Mouse (Mus musculus) layer of hippocampus, postnatal 14 days (tissue): ENCODE measurements around the gene Itgam. TPM values are rescaled to one million over a fixed set of nuclear protein-coding genes. Genes with fewer than 3 reads are reported as not detected.
"Not testable (repeated sequence)": the region's sequence is repeated elsewhere in the genome, so short reads cannot be mapped to it uniquely, and the experiment has no call there.

ENCODE experiments used
- DNase-seq, 2 experiments: peaks; one replicate each; pipeline ENCODE4 v3.0.0; 2021 to 2022; ENCODE audit warnings: low spot score in 2 of 2, mixed read lengths in 1 of 2
- long read RNA-seq, 2 experiments: library from polyadenylated mRNA; stranded (forward); transcript quantifications; one replicate each; pipeline ENCODE4 v2.0.0; 2021
- total RNA-seq, 2 experiments: library from RNA; stranded (reverse); gene quantifications; 2 replicates each; pipeline ENCODE4 v1.2.3; 2021

Gene Itgam
- 10 to 100 TPM; 11.1 to 13.1 TPM for total RNA-seq
- long read RNA-seq, experiment 1, partial matches to known transcripts: 3 of 4 reads
- long read RNA-seq, experiment 1, other reads (novel, unspliced or antisense): 1 of 4 reads
- long read RNA-seq, experiment 2, partial matches to known transcripts: 1 of 3 reads
- long read RNA-seq, experiment 2, other reads (novel, unspliced or antisense): 2 of 3 reads

DNA sequence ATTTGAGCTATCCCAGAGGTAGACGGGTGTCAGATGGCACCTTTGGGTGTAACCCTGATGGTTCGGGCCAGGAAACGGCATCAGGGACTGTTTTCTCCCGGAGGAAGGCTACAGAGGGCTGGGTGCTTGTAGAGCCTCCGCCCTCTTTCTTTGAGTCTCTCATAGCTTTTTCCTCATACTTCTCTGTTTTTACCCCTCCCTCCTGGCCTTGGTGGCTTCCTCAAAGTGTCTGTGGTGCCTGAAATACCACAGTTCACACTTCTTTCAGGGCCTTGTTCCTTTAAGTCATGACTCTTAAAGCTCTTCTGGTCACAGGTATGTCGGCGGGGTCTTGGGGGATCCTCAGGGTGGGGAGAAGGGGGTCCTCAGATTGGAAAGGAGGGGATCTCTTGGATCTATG lies at the start of gene Itgam, which contains the start of gene Gm49368:
TSS of gene Itgam (plus strand) at position 185 of the 400 bp plus-strand sequence.
TSS of gene Gm49368 (plus strand) at position 228 of the 400 bp plus-strand sequence.
- no peak for DNase-seq

DNA sequence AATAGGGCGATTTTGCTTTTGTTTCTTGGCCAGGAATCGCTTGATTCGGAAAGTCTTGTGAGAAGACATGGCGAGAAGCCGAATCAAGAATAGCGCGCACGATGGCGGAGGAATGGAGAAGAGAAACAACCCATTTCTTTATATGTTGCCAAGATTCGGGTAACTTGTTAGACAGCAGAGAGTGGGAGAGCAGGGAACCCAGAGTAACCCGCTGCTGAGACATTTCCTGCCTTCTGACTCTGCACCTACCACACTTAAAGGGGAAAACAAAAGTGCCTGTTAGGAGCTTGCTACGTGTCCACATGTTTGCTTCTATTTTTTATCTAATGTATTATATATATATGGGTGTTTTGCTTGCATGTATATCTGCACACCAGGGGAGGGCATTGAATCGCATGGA lies 49.3 kb upstream of the Itgam start:
- no peak for DNase-seq

DNA sequence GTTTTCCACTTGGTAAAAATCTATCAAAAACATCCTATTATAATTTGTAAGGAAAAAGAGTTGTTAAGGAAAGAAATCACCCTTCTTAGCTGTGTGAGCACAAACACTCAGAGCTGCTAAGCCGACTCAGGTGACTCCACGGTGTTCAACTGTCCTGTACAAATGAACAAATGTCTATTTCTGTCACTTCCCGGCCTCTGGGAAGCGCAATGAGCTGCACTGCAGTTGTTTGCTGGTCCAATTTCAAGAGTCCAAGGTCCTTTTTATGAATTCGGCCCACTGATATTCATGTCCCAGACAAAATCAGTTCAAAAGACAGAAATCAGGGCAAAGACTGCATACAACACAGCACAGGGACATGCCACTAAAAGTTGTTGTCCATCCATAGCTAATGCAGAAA lies 46.3 kb upstream of the Itgam start:
- DNase-seq: not testable (repeated sequence)

DNA sequence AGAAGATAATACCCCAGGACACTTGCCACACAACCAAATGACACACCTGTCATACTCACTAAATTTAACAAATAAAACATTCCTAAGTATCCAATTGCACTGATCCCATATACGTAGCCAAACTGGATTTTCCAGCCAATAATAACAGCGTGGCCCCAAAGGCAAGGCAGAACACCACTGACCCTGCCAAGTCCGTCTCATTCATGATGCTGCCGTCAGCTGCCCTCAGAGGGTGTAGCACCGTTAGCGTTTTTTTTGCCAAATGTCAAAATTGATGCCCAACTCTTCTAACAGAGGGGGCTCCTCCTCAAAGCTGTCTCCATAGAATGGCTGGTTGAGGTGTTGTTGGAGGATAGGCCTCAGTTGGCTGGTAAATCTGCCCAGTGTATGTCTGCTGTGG lies 45.8 kb upstream of the Itgam start:
- DNase-seq: no peak

DNA sequence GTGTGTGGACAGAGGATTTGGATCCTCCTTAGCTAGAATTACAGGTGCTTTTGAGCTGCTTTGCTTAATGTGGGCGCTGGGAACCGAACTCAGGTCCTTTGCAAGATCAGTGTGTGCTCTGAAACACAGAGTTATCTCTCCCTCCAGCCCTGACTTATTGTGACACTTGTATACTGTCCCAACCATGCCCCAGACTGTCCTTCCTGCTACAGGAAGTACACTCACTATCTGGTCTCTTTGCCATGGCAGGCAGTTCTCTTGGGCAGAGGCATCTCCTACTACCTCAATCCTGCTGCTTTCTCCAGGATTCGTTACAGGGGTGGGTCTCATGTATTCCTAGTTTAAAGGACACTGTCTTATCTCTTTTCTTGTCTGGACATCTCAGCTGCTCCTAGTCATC lies 44.2 kb upstream of the Itgam start:
- DNase-seq: no peak

DNA sequence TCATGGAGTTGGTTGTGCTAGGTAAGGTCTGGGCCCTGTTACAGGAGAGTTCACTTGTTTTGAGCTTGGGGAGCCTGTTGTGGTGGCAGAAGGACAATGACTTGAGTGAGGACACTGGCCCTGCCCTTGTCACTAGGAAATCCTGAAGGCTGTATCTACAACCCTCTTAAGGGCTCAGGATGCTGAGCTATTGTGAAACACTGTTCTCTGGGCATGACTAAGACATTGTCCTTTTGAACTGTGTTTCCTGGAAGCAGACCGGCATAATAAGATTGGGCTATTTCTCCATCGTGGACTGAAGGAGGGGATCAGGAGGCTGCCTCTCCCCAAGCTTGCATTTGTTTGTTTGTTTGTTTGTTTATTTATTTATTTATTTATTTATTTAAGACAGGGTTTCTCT lies 43.3 kb upstream of the Itgam start:
- no peak for DNase-seq

DNA sequence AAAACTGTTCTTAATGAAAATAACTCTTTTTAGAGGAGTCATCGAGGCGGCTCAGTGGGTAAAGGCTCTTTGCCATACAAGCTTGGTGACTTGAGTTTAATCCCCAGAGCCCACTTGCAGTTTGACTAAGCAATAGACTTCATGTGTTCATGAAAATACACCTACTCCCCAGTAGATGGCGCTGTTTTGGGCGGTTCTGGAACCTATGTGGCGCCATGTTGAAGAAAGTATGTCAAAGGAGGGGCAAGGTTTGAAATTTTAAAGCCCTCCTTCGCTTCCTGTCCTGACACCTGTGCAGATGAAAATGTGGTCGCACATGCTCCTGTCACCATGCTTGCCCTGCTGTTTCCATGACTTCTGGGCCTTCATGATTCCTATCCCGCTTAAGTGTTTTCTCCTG lies 39.5 kb upstream of the Itgam start:
- no peak for DNase-seq

DNA sequence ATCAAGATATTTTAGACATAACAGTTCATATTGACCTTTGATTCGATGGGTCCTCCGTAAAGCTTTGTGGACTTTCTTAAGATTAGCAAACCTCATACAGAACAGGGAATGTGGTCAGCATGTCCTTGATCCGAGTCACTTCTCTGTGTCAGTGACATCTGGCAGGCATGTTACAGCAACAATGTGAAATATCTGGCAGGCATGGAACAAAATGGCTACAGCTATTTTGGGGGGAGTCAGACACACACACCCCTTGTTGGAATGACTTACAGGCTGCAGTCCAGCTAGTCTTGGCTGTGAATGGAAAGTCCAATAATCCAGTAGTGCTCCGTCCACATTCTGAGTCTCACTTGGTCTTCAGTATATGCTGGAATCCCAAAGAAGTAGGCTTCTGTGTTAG lies 38.9 kb upstream of the Itgam start:
- DNase-seq: no peak

DNA sequence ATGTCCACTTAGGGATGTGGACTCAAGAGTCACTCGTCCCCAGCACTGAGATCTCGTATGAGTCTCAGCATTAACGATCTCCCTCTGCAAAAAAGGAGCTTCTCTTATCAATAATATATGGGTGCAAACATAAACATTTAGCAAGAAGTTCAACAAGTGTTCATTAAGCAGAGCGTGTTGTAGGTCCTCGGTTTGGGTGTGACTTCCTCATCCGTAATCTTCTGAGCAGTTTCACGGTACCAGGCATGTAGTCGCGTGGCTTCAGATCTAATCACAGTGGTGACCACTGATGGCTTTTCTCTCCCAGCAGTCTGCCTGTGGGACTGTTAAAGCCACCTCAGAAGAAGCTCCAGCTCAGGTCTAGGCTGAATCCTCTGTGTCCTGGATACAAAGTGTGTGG lies 38.1 kb upstream of the Itgam start:
- DNase-seq: no peak

DNA sequence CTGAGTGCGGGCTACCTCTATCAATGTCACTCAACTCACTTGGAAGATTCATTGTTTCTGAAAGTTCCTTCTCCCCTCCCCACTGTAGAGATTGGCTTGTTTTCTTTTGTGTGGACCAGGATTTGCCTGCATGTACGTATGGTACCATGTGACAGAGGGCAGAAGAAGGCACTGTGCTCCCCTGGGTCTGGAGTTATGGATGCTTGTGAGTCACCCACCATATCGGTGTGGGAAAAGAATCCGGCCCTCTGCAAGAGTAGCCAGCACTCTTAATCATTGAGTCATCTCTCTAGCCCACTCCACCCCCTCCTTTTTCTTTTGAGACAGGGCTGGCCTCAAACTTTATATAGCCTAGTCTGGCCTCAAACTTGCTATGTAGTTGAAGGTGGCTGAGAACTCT lies 37.5 kb upstream of the Itgam start:
- no peak for DNase-seq

DNA sequence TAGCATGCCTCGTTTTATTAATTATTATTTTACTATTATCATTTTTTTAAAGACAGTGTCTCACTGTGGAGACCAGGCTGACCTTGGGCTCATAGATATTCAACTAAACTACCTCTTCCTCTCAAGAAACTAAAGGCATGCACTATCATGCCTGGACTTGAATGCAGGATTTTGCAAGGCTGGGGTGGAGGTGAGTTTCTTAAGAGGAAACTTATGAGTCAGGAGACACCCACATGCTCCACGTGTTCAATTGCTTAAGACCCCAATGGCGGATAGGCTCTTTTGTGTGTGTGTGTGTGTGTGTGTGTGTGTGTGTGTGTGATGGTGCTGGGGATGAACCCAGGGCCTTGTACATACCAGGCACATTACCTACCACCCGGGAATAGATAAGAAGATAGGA lies 37.1 kb upstream of the Itgam start:
- no peak for DNase-seq

DNA sequence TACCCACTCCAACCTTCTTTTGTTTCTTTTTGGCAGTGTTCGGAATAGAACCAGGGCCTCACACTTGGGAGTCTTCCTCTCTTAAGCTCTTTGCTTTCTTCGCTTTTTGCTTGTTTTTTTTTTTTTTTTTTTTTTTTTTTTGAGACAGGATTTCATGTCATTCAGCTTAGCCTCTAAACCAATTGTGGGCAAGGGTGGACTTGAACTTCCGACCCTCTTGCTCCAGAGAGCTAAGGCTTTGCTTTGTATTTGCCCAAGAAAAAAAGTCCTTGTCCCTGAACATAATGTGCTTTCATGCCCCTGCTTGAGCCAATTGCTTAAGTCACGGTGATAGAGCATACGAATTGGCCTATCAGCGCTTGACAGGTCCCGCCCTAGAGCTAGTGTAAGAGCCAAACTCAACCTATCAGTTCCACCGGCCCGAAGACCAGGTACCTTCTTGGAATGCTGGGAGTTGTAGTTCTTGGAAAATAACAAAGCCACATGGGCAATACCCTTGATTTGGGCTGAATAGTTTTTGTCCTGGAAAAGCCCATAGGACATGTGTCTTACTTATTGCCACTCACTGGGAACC lies 30.9 kb upstream of the Itgam start:
- DNase-seq: no peak

DNA sequence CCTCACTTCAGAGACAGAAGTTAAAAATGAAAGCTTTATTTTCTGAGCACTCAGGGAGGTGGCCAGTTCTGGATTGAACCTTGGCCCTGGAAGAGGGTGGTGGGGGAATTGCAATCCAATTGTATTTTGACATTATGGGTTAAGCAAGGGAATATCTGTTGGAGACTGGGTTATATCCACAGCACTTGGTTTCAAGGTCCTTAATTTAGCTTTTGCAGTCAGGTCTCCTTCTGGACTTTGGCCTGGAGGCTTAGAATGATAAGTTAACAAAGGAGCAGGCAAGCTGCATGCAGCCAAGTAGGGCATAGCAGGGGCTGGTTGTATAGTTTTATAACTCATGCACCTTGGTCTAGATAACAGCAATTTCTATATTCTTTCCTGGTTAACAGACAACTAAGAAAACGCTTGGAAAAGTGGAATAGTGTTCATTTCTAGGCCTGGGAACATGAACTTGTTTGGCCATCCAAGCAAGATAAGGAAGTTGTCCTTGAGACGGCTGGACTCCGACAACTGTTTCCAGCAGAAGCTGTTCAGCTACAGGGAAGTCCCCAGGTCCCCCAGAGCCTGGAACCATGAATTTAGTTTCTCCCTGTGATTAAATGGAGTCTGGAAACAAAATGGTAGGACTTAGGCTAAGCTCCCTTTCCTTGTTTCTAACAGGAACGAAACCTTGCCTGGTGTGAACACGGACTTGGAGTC lies 30.0 kb upstream of the Itgam start:
- no peak for DNase-seq

DNA sequence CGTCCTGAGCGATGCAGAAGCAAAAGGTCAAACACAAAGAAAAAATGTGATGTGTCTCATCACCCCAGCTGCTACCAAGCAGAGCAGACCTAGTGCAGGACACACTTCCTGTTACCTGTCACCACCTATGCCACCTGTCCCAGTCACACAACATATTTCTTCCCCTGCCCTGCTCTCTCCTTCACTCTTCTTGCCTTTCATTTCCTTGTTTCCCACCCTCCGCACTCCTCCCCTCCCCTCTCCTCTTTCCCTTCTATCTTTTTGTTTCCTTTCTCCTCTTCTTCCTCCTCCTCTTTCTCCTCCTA lies 29.5 kb upstream of the Itgam start:
- no peak for DNase-seq

DNA sequence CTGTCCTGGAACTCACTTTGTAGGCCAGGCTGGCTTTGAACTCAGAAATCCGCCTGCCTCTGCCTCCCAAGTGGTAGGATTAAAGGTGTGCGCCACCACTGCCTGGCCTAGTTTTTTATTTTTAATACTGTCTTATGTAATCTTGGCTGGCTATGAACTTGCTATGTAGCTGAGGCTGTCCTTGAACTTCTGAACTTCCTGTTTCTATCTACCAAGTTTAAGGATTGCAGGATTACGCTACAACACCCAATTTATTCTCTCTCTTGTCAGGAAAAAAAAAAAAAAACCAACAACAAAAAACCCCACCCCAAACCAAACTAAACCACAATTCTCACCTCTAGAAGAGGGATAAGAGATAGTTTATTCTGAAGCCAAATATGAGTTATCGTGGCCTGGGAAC lies 28.8 kb upstream of the Itgam start:
- no peak for DNase-seq

DNA sequence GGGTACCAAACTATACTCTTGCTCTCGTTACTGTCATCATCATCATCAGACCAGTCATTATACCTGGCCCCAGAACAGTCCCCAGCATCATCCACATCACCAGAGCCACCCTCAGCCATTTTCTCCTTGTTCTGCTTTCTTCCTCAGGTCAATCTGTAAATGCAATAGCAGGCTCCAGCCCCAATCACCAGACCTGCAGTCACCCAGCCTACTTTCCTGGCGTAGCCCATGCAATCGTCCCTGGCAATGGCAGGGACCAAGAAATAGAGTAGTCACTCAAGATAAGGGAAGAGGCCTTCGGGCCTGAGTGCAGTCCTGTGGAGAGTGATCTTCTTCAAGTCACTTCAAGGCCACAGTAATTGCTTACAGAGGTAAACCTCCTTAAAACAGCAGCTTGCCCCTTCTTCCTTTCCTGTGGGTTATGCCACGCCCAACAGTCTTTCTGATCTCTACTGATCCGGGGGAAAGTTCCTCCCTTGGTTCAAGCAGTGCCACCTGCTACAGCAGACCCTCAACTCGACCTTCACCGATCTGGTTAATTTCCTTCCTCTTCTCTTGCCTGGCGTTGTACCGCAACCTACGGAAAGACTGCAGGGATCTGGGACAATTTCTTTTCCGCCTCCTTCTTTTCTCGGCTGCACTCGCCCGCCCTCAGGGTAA lies 20.1 kb upstream of the Itgam start:
- not testable (repeated sequence) for DNase-seq

DNA sequence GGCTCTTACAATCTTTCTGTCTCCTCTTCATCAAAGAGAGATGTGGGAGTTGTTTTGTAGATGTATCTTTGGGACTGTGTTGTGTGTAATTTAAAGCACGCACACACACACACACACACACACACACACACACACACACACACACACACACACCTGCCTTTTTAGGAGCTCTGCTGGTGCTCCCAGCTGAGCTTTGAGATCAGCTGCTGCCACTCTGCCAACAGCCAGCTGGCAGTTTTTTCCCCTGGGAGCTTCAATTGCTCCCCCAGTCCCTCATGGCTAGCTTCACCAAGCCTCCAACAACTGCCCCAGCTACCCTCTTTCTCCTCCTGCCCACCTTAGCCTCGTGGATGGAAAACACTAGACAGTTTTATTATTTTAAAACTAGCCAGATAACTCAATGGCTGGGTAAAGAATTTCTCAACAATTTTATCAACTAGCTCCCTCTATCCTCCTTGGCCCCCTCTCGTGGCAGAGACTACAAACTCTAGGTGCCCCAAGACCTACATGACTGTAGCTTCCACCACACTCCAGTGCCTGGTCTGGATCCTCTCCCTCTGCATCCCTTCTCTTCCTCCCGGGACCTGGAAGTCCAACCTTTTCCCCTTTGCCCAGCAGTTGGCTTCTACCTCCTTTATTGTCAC lies 18.2 kb upstream of the Itgam start:
- peak in 1 of 2 experiments; percentile 12 for DNase-seq

DNA sequence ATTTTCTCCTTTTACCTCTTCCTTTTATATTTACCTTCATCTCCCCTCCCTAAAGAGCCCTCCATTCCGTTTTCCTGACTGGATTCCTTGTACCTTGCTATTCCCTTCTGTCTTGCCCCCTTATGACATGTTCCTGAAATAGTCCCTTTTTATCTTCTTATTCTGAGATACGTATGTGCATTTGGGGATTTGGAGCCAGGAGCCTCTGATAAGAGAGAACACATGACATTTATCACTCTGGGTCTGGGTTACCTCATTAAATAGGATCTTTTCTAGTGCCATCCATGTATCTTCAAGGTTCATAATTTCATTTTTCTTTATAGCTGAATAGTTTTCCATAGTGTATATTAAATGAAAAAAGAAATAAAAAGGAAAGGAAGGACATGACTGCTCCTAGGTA lies 16.8 kb upstream of the Itgam start:
- DNase-seq: no peak

DNA sequence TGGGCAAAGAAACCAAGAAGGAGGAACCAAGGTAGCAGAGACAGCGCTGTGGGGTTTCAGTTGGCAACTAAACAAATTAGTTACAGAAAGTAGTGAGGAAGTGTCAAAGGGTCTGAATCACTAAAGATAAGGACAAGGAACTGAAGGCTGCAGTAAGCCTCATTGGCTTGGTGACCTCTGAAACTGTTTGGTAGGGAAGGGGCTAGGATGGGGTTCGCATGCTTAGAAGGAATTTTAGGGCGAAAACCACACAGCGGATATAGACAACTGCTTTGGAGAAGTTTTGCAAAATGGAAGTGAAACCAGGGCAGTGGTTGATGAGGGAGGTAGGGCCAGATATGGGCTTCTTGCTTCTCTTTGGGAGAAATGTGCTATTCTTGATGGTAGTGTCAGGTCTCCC lies 13.6 kb upstream of the Itgam start:
- DNase-seq: no peak

DNA sequence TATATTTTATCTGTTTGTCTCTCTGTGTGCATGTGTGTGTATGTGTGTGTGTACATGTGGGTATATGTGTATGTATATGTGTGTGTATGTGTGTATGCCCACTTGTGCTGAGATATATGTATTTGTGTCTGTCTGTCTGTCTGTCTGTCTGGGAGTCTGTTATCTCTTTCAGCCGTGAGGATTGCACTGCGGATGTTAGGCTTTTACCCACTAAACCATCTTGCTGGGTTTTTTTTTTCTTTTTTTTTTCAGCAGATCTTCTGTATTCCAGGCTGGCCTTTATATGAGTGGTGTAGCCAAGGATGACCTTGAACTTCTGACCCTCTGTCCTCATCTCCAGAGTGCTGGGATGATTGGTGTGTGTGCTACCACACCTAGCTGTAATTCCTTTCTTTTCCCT lies 13.2 kb upstream of the Itgam start:
- DNase-seq: no peak

DNA sequence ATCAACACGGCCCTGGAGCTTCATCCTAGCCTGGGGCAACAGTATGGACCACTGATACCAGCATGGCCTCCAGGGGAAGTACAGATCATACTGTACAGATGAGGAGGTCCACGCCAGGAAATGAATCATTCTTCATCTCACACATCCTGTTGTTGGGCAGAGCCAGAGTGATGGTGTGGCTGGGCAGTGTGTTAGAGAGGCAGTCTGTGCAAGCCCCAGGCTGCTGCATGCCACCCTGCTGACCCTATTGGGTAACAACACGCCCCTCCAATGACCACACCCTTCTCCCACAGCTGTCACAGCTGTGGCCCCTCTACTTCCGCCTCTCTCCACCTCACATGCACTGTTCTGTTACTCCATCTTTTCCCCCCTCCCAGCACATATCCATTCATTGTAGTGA lies 11.7 kb upstream of the Itgam start:
- DNase-seq: no peak

DNA sequence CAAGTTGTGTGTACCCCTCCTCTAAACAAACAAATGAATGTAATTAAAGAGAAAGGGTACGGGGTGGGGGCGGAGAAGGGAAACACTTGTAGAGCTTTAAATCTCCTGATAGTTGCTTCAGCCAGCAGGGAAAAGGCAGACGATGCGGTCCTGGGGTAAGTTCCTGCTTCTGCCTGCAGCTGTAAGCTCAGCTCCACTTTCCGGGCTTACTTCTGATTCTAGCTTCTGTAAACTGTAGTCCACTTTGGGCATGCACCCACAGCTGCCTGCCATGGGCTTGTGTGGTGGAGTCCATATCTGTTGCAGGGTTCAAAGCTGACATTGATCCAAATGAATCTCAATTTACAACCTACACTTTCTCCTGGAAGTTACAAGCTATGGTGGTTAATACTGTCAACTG lies 9.4 kb upstream of the Itgam start:
- DNase-seq: peak in 1 of 2 experiments; percentile 12
